In genomic region chrX:112311531-112311887, GRCm38 (mm10) we compare ENCODE assay signal across 8 mouse cellular contexts. TPM values are rescaled to one million over a fixed set of nuclear protein-coding genes. Genes with fewer than 3 reads are reported as not detected.
DNase-seq lines count a peak whose midpoint lies in the region; ATAC-seq and TF ChIP-seq lines count a peak whose summit lies in the region.

No protein-coding gene starts in this region.

- no peaks in the 10 kb centered on the region for H3K27me3 ChIP-seq in heart, embryonic 13.5 days (replicated peaks)
- no peaks in the 10 kb centered on the region for H3K27me3 ChIP-seq in ES-Bruce4 (ENCODE audit: control insufficient read depth, insufficient read depth, low read length, poor library complexity, severe bottlenecking)
- H3K27me3 ChIP-seq in erythroblast, embryonic 14.5 days (ENCODE audit: control insufficient read depth): no peaks in the 10 kb centered on the region
- H3K27me3 ChIP-seq in limb, embryonic 14.5 days (ENCODE audit: control insufficient read depth, insufficient read depth, low read length): no peaks in the 10 kb centered on the region
- H3K27me3 ChIP-seq in neural tube, embryonic 12.5 days (replicated peaks): no peaks in the 10 kb centered on the region

- H3K4me3 ChIP-seq in heart, embryonic 13.5 days: peak overlapping the region; percentile 71
- H3K4me3 ChIP-seq in ES-Bruce4 (ENCODE audit: low read depth, low read length): peak overlapping the region; percentile 96
- H3K4me3 ChIP-seq in erythroblast, embryonic 14.5 days (replicated peaks): peak overlapping the region; percentile 76
- peak overlapping the region; percentile 56 for H3K4me3 ChIP-seq in limb, embryonic 14.5 days (replicated peaks; ENCODE audit: low read length)
- H3K4me3 ChIP-seq in neural tube, embryonic 12.5 days: peak overlapping the region; percentile 48

- TF ChIP-seq EP300 in ES-Bruce4 (IDR thresholded peaks at IDR 0.05; ENCODE audit: insufficient read depth, low read depth, low read length): no peak

- DNase-seq in heart, postnatal 10 days: no peak
- DNase-seq in limb, embryonic 14.5 days (ENCODE audit: low spot score): peak; percentile 2
- DNase-seq in cerebellum, adult 8-10 months: no peak
- DNase-seq in gastrocnemius, postnatal 25 days: no peak

- peak overlapping the region; percentile 84 for H3K9ac ChIP-seq in heart, embryonic 13.5 days
- peak overlapping the region; percentile 97 for H3K9ac ChIP-seq in ES-Bruce4 (ENCODE audit: low read depth, poor library complexity, severe bottlenecking)
- H3K9ac ChIP-seq in limb, embryonic 14.5 days (ENCODE audit: low read depth, low read length, severe bottlenecking): peak overlapping the region; percentile 70
- peak overlapping the region; percentile 49 for H3K9ac ChIP-seq in neural tube, embryonic 12.5 days

- H3K4me1 ChIP-seq in heart, embryonic 13.5 days: peaks cover 3% of the 10 kb centered on the region
- no peaks in the 10 kb centered on the region for H3K4me1 ChIP-seq in ES-Bruce4 (ENCODE audit: control insufficient read depth, insufficient read depth, low read length)
- H3K4me1 ChIP-seq in erythroblast, embryonic 14.5 days (ENCODE audit: control insufficient read depth): peaks cover 4% of the 10 kb centered on the region; the same call in 1 of the 2 replicates
- H3K4me1 ChIP-seq in limb, embryonic 14.5 days (ENCODE audit: control insufficient read depth, insufficient read depth, low read length): no peaks in the 10 kb centered on the region
- no peaks in the 10 kb centered on the region for H3K4me1 ChIP-seq in neural tube, embryonic 12.5 days

- no peak for TF ChIP-seq CTCF in ES-Bruce4 (IDR thresholded peaks at IDR 0.05; ENCODE audit: low read depth, low read length)

- ATAC-seq in heart, embryonic 13.5 days (ENCODE audit: extremely low read depth, insufficient number of reproducible peaks, low FRiP score, low TSS enrichment): no peak
- peak; percentile 53; the same call in 1 of the 2 replicates for ATAC-seq in limb, embryonic 14.5 days (ENCODE audit: low FRiP score, low read depth)
- ATAC-seq in neural tube, embryonic 12.5 days (ENCODE audit: low FRiP score, low read depth): peak; percentile 64

- 9% methylated on average over 12 of the region's 12 CpGs for WGBS in heart, embryonic 13.5 days
- 14% methylated on average over 12 of the region's 12 CpGs for WGBS in limb, embryonic 14.5 days
- 12% methylated on average over 12 of the region's 12 CpGs for WGBS in neural tube, embryonic 12.5 days

- no peak for TF ChIP-seq POLR2A in ES-Bruce4 (IDR thresholded peaks at IDR 0.05; ENCODE audit: insufficient read depth, low read length)
- no peak for TF ChIP-seq POLR2A in limb, embryonic 14.5 days (IDR thresholded peaks at IDR 0.05; ENCODE audit: borderline replicate concordance, extremely low read depth, insufficient read depth, insufficient read length)

- intact Hi-C loops in heart, postnatal 10 days (cut with DNase I): no loop called here

- peak overlapping the region; percentile 66 for H3K4me2 ChIP-seq in heart, embryonic 13.5 days
- peak overlapping the region; percentile 43 for H3K4me2 ChIP-seq in limb, embryonic 14.5 days (replicated peaks; ENCODE audit: low read depth, low read length, severe bottlenecking)
- peak overlapping the region; percentile 50 for H3K4me2 ChIP-seq in neural tube, embryonic 12.5 days (replicated peaks)

- no peaks in the 10 kb centered on the region for H3K36me3 ChIP-seq in heart, embryonic 13.5 days
- H3K36me3 ChIP-seq in ES-Bruce4 (ENCODE audit: control insufficient read depth, insufficient read depth, low read length, poor library complexity, severe bottlenecking): no peaks in the 10 kb centered on the region
- no peaks in the 10 kb centered on the region for H3K36me3 ChIP-seq in erythroblast, embryonic 14.5 days (ENCODE audit: control insufficient read depth)
- H3K36me3 ChIP-seq in limb, embryonic 14.5 days (ENCODE audit: control insufficient read depth, insufficient read depth, low read length): no peaks in the 10 kb centered on the region
- H3K36me3 ChIP-seq in neural tube, embryonic 12.5 days: no peaks in the 10 kb centered on the region

- peak overlapping the region; percentile 75 for H3K27ac ChIP-seq in heart, embryonic 13.5 days (replicated peaks)
- H3K27ac ChIP-seq in ES-Bruce4 (ENCODE audit: insufficient read depth, low read length): no peak overlapping the region
- H3K27ac ChIP-seq in limb, embryonic 14.5 days (replicated peaks; ENCODE audit: low read depth, low read length): 0 out of 2 replicates have a peak overlapping the region, but pooled peaks have one; percentile 26
- H3K27ac ChIP-seq in neural tube, embryonic 12.5 days: no peak overlapping the region

- H3K9me3 ChIP-seq in heart, embryonic 13.5 days: no peaks in the 10 kb centered on the region
- no peaks in the 10 kb centered on the region for H3K9me3 ChIP-seq in ES-Bruce4 (replicated peaks; ENCODE audit: control insufficient read depth, insufficient read depth, low read length, poor library complexity, severe bottlenecking)
- no peaks in the 10 kb centered on the region for H3K9me3 ChIP-seq in erythroblast, embryonic 14.5 days (ENCODE audit: control insufficient read depth, low read length)
- H3K9me3 ChIP-seq in limb, embryonic 14.5 days (ENCODE audit: control insufficient read depth, low read length): no peaks in the 10 kb centered on the region
- no peaks in the 10 kb centered on the region for H3K9me3 ChIP-seq in neural tube, embryonic 12.5 days

RNA-seq across cellular contexts. Expression of gene Apool, which starts 0.4 kb away (rescaled TPM):
- polyA plus RNA-seq in heart, embryonic 13.5 days (2015; fragmentation: Nextera tagmentation; extraction: Ambion mirVana): 71.7 and 81.5 TPM in 2 replicates
- 10 to 100 TPM; 64.1 to 69.3 TPM for total RNA-seq in heart, postnatal 10 days (2021)
- 40.7 and 42.7 TPM in 2 replicates for polyA plus RNA-seq in ES-Bruce4 (2011; ENCODE audit: insufficient read depth, insufficient read length, low read depth, missing spikeins)
- 0.14 and 0.23 TPM in 2 replicates for polyA plus RNA-seq in erythroblast, embryonic 14.5 days (2012)
- polyA plus RNA-seq in limb, embryonic 14.5 days (2012; rRNA removed): 14.0 and 24.2 TPM in 2 replicates
- polyA plus RNA-seq in limb, embryonic 14.5 days (2014; fragmentation: Nextera tagmentation; extraction: Ambion mirVana): 55.7 and 58.0 TPM in 2 replicates
- polyA plus RNA-seq in neural tube, embryonic 12.5 days (2016; fragmentation: Nextera tagmentation; extraction: Ambion mirVana): 43.5 and 44.0 TPM in 2 replicates
- 10 to 100 TPM; 44.8 to 49.4 TPM for total RNA-seq in gastrocnemius, postnatal 25 days (2021)

Comparison
In these comparisons a context has a peak if more than half of its experiments do, and no peak if none do; other contexts are left out.
1. H3K27ac ChIP-seq: peak in heart, embryonic 13.5 days (single experiment) and limb, embryonic 14.5 days (single experiment); none in ES-Bruce4 (single experiment) and neural tube, embryonic 12.5 days (single experiment).
2. RNA of gene Apool, which starts 0.4 kb away (polyA plus RNA-seq): 71.7 to 81.5 TPM in heart, embryonic 13.5 days, 14.0 to 58.0 TPM in limb, embryonic 14.5 days, 43.5 to 44.0 TPM in neural tube, embryonic 12.5 days and 40.7 to 42.7 TPM in ES-Bruce4; 0.14 to 0.23 TPM in erythroblast, embryonic 14.5 days; every median in the first group is over 10 times any median in the second.
3. Peak in every context shown above with its lines, with median percentiles within 50 percentile points of each other: H3K4me2 ChIP-seq, H3K4me3 ChIP-seq and H3K9ac ChIP-seq.